Mouse (Mus musculus) small intestine, adult 10 weeks (tissue): ENCODE data around the gene Lyl1. TPM values are rescaled to one million over a fixed set of nuclear protein-coding genes. Genes with fewer than 3 reads are reported as not detected.

Experiments
- polyA plus RNA-seq: library from polyadenylated mRNA; stranded (reverse); fragments of 350-450 nt; fragmentation: Illumina TruSeq; extraction: RNeasy Lipid Tissue Mini Kit (QIAGEN cat#74804); gene quantifications from one replicate; pipeline ENCODE4 v1.2.3, GENCODE M21; 2014; ENCODE audit warnings: low replicate concordance

Gene Lyl1
- polyA plus RNA-seq, result not detected

DNA sequence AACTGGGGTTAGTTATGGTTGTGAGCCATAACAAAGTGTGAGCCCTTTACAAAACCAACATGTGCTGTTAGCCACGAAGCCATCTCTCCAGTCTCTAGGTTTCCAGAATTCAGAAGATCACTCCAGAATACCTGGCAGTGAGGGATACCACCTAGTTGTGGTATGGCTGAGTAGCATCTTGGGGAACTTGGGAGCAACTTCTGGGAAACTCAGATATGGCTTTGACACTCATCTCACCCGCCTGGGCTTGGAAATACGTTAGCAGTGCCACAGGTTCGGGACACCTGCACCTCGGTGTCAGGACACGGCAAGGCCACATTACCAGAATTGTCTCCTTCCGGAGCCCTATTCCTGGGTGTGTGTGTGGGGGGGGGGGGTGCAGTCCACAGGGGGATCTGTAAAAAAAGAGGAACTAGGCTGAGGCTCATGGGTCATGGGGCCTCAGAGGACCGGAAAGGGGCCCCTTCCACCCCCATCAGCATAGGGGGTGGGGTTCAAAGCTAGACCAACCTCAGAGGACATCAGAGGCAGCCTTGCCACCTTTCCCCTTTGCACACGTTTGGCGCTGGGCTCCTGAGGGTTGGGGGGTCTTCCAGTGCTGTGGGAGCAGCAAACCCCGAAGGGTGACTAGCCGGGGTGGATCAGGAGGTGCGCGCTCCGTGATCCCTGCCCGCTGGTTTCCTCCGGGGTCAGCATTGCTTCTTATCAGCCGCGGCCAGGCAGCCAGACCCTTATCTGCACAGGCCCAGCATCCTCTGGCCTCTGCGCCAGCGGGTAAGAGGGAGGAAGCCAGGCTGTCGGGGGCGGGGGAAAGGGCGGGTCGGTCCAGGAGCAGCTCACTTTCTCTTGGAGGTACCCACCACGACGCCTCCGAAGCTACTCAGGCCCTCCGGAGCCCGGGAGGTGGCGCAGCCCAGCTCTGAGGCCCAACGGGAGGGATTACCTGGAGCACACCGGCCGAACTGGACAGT is at the start of gene Lyl1:
Lyl1 (plus strand) TSS at position 517 of the 971 bp plus-strand sequence.

DNA sequence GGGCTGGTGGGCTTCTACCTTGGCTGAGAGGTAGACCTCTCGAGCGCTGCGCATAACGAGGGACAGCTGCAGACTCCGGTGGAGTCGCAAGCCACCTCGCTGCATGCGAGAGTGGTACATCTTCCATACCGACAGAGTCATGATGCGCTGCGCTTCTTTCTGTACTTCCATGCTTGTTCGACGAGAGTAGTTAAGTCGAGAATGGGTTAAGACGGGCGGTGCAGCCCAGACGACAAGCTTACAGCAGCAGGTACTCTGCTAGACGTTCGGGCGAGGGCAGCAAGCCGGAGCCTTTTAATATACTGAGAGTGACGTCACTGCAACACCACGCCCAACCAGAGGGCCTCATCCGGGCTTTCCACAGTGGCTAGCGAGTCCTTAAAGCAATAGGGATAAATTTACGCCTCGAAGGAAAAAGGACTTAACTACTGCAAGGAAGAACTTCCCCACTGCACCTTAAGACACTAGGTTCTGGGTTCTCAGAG is 38.6 kb upstream of the Lyl1 start, which contains the start of gene Ier2:
Ier2 (minus strand) TSS at position 272 of the 485 bp plus-strand sequence.

DNA sequence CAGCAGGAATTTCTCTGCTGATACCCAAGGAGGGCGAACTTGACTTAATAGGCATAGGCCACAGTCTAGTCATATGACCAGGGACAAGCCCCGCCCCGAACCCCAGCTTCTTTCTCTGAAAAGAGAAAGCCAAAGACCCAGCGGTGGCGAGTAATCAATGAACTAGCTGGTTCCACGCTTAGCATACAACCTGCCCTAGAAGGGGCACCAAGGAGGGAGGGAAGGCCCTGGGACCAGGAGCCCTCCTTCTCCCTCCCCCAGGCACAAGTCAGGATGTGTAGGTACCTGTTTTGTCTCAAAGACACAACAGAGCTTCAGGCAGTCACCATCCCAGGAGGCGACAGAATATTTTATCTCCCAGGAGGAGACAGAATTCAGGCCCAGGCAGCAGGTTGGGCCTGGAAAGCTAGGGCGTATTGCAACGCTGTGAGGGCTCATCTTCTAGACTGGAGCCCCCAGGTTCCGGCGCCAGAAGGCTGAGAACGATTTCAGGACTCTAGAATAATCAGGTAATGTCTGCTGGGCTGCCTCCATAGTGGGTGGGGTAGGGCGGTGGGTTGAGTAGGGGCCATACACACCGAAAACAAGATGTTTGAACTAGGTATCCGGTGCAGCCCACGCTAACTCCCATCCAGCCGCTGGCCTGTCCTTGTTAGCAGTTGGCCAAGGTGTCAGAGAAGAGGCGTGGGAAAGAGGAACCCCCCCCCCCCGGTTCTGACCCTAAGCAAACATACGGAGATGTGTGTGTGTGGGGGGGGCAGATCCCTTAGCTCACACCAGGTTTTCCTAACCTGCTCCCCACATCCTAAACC is 14.9 kb upstream of the Lyl1 start, which contains the start of gene Trmt1:
Trmt1 (plus strand) TSS at position 117 of the 812 bp plus-strand sequence.

DNA sequence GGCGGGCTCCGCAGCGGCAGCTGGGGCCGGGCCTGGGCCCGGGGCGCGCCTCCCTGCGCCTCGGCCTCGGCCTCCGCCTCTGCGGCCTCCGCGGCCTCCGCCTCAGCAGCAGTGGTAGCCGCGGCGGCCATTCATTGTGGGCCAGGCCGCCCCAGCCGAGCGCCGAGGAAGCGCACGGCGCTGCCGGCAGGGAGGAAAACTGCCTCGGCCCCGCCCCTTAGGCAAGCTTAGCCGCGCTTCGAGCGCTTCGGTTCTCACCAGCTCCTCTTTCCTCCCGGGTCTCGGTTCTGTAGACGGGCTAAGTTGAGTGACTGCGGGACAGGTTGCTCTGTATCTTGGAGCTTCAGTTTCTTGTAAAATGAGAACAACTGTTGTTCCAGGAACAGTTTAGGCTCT is 13.6 kb upstream of the Lyl1 start, which contains the start of gene Nacc1:
Nacc1 (minus strand) TSS at position 158 of the 396 bp plus-strand sequence.

DNA sequence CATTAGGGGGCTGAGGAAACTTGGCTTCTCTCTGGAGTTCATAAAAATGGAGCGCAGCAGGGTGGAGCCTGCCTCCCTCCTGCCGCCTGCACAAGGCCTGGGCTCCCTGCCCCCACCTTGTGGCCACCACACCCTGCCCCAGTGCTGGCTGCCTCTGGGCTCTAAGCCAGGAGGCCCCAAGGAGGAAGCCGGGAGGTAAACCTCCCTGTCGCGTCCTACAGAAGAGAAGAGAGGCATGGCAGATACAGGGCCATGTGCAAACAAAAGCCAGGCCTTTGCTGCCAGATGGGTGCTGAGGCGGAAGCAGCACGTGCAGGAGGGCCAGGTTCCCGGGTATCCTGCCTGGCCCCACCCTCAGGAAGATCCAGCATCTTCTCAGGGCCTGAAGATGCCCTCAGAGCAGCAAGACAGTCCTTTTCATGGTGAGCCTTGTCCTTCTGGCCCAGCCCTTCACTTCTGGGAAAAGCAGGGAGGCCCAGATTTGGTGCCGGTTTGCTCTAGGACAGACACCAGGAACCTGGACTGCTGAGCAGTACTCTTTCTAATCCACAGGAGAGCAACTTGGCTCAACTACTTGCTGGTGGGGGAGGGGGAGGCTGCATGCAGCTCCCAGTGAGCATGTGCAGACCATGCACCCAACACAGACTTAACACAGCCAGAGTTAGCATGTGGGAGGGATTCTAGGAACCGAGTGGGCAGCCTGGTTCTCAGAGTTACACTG is 21.8 kb downstream of the Lyl1 start, which contains the start of gene G430095P16Rik:
G430095P16Rik (plus strand) TSS at position 158 of the 721 bp plus-strand sequence.

Other genes with a start within 250 kb of the Lyl1 start
- 3.3 TPM for gene Ier2, start 38.6 kb upstream of the Lyl1 start, polyA plus RNA-seq
- gene Trmt1, start 15.2 kb upstream of the Lyl1 start, polyA plus RNA-seq, result 4.4 TPM
- 0.56 TPM for gene Nacc1, start 13.6 kb upstream of the Lyl1 start, polyA plus RNA-seq
- gene G430095P16Rik, start 21.6 kb downstream of the Lyl1 start, polyA plus RNA-seq, result not detected
- gene Nfix, start 98.9 kb downstream of the Lyl1 start, polyA plus RNA-seq, result 6.2 TPM
- gene Dand5, start 121.4 kb downstream of the Lyl1 start, polyA plus RNA-seq, result 0.89 TPM
- not detected for gene Gadd45gip1, start 130.1 kb downstream of the Lyl1 start, polyA plus RNA-seq
- 1.3 TPM for gene Rad23a, start 139.2 kb downstream of the Lyl1 start, polyA plus RNA-seq
- 432 TPM for gene Calr, start 145.5 kb downstream of the Lyl1 start, polyA plus RNA-seq
- gene Farsa, start 155.5 kb downstream of the Lyl1 start, polyA plus RNA-seq, result 1.9 TPM
- 10.3 TPM for gene Syce2, start 170.7 kb downstream of the Lyl1 start, polyA plus RNA-seq
- gene Gcdh, start 192.5 kb downstream of the Lyl1 start, polyA plus RNA-seq, result 33.1 TPM
- gene Klf1, start 200.5 kb downstream of the Lyl1 start, polyA plus RNA-seq, result not detected
- gene Dnase2a, start 207.1 kb downstream of the Lyl1 start, polyA plus RNA-seq, result 3.7 TPM
- gene Mast1, start 235.9 kb downstream of the Lyl1 start, polyA plus RNA-seq, result not detected
- not detected for gene Rtbdn, start 245.5 kb downstream of the Lyl1 start, polyA plus RNA-seq